Mouse (Mus musculus): ENCODE data around the gene Trim72.

Gene Trim72

DNA sequence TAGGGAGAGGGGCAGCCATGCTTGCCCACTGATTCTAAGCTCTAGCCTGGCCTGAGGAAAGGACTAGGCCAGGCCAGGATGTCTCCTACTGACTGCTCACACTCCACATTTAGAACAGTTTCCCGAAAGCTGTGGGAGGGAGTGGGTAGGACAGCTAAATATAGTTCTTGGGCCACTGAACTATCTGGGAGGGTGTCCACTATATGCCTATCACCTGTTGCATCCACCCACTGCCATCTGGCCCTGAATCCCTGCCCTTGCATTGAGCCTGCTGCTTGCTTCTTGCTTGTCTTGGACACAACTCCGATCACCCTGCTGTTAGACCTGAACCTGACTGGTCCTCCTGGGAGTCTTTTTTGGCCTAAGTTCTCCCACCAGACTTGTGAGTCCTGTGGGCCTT, at the start of gene Trim72:
Gene Trim72, plus strand, starts transcription at position 262 of the 400 bp plus-strand sequence.
- no peak for DNase-seq (ENCODE audit: low read depth in 1 of 2, low spot score in 2 of 2)

GRCm38 (mm10) chr7:127959364-127959763, 44.4 kb upstream of the Trim72 start:
- DNase-seq (ENCODE audit: low read depth in 1 of 2, low spot score in 2 of 2), result no peak

DNA sequence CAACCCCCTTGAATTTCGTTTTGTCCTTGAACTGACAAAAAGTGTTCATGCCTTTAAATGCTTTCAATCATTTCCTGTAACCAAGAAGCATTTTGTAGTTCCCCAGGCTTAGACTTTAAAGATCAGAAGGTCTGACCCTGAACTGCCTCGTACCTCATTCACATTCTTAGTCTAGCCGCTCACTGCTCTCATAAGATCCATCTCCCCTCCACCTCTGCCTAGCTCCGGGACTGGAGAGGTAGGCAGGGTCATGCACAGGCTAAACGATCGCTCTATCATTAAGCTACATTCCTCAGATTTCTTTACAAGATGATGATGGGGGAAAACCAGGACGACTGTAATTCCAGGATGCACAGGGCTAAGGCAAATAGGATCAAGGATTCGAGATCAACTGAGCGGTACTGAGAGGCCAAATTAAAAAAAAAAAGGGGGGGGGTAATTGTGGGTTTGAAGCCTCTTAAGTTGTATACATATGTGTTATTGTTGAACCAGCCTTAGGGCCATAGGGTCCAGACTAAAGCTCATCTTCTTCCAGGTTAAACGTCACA, 37.3 kb upstream of the Trim72 start:
- DNase-seq (ENCODE audit: low read depth in 1 of 2, low spot score in 2 of 2), result no peak

DNA sequence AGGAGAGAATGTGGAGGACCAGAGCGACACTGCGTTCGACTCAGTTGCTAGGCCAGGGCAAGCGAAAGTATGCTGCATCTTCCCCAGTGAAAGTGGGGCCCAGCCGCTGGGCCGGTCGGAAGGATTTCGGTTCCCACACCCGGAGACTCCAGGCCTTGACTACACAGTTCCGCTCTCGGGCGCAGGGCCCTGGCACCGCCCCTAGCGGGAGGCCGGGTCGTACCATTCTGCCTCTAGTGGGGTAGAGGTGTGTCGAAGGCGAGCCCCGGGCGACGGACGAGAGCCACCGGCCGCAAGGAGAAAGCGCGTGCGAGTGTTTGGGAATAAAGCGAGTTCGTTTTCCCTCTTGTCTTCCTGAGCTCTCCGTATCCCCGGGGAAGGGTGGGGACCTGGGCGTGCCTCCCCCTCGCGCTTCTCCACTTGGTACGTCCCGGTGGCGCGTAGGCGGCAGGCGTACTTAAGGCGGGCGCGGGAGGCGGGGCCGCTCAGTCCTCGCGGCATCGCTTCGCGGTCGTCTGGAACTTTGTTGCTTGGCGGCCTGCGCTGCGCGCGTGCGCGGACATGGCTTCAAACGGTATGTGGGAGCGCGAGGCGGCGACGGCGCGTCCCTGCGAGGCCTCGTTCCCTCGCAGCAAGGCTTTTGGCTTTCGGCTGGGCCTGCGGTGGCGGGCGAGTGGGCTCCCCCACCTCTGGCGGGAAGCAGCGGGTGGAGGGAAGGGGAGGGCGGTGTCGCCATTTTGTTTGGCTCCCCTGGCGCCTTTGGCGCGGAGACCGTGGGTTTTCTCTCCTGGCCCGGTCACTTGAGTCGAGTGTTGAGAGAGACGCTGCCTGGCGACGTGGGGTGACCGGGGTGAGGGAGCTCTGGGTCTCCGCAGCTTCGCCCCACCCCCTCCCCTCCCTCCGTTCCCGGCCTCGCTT, 36.5 kb upstream of the Trim72 start, which contains the start of gene Fus:
Gene Fus, plus strand, starts transcription at position 454 of the 918 bp plus-strand sequence.
- peak; percentile 90 to 96 for DNase-seq (ENCODE audit: low read depth in 1 of 2, low spot score in 2 of 2)

DNA sequence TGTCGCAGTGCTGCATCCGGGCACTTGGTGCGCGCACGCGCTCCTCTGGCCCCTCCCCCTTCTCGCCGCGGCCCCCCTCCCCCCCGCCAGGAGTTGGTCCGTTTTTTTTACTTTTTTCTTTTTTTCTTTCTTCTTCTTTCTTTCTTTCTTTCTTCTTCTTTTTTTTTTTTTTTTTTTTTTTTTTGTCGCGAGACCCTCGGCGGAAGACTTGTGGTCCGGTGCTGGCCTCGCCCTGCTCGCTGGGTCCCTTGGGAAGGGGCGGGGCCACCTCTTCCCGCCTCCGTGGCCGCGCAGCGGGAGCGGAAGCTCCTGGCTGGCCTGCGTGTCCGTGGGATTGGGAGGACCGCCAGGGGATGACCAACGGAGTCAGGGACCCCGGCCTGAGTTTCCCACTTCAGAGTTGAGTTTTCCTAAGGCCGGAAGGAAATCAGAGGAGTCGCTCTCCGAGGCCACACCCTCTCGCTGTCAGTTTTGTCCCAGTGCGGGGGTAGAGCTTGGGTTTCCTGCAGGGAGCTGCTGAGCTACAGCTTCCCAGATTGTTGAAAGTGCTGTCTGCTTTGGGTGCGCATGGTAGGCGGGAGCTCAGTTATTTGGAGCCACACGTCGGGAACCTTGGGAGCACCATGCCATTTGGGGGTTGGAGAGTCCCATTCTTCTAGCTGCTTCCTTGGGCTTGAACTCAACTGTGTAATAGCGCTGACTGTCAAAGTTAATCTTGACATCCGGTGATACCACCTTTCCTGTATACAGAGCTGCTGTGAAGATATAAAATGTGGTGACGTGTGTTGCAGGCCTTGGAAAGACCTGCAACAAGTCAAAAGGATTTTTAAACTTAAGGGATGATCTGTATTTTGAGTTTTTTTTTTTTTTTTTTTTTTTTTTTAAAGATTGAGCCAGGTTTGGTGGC, 35.6 kb upstream of the Trim72 start:
- peak in 1 of 2 experiments; percentile 7 for DNase-seq (ENCODE audit: low read depth in 1 of 2, low spot score in 2 of 2)

DNA sequence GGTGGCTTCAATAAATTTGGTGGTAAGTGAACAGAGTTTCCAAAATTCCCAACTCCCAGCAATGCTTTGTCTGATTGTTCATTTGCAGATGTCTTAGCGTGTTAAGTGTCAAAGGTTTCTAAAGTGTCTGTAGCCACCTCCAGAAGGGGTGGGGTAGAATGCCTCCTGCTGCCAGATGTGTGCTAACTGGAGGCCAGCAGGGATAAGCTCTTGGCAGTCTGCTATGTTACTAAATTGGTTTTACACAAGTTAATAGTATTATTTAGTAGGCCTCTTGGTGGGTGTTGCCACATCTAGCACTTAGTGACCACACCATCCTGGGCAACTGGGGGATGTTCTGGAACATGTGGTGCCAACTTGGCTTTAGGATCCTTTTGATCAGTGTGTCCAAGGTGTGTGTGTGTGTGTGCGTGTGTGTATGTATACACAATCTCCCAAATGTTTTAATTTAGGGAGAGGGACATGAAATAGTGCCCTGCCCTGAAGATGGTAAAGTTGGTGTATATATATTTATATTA, 29.3 kb upstream of the Trim72 start:
- DNase-seq (ENCODE audit: low read depth in 1 of 2, low spot score in 2 of 2), result no peak

GRCm38 (mm10) chr7:127978856-127979255, 24.9 kb upstream of the Trim72 start:
- no peak for DNase-seq (ENCODE audit: low read depth in 1 of 2, low spot score in 2 of 2)

- no peak for DNase-seq (ENCODE audit: low read depth in 1 of 2, low spot score in 2 of 2)
Observed at GRCm38 (mm10) chr7:127980606-127981005, 23.1 kb upstream of the Trim72 start.

- DNase-seq (ENCODE audit: low read depth in 1 of 2, low spot score in 2 of 2), result no peak
Observed at GRCm38 (mm10) chr7:127988904-127989303, 14.8 kb upstream of the Trim72 start.

GRCm38 (mm10) chr7:127991643-127992487, 11.9 kb upstream of the Trim72 start:
- peak; percentile 33 to 67 for DNase-seq (ENCODE audit: low read depth in 1 of 2, low spot score in 2 of 2)

DNA sequence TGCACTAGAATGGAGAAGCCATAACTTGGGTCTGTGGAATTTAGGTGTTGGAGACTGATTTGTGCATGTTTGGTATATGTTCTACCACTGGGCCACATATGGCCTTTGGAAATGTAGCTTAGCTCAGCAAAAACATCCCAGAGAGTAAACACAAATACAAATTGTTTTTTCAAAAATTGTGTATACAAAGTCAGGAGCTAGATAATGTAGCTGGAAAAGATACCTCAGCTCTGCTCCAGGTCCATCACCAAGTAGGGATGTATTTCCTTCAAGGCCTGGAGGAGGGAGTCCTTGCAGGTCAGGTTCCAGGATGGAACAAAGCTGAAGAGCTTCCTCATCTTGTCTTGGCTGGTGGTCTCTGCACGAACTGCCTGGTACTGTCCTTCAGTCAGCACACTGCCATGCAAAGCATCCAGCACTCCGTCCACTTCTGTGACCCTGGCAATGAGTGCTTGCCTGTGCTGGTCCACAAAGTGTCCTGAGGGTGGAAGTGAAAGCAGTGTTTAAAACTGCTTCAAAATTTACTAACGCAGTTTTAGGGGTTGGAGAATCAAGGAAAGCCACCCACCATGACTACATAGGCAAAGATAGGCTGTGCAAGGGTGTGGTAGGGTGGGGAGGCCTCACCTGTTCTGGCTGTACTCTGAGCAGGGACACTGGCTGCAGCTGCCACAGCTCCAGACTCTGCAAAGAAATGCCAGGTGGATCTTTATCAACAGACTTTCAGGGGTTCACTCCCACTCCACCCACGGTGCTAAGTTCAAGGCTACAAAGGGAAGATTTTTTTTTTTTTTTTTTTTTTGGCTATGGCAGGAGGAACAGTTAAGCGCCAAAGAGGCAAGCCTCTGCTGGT, 11.0 kb upstream of the Trim72 start:
- DNase-seq (ENCODE audit: low read depth in 1 of 2, low spot score in 2 of 2), result no peak

GRCm38 (mm10) chr7:127993341-127993977, 10.3 kb upstream of the Trim72 start, which contains the start of gene Pycard:
Pycard (minus strand) TSS chr7:127993867.
- DNase-seq (ENCODE audit: low read depth in 1 of 2, low spot score in 2 of 2), result peak; percentile 13 to 31

DNA sequence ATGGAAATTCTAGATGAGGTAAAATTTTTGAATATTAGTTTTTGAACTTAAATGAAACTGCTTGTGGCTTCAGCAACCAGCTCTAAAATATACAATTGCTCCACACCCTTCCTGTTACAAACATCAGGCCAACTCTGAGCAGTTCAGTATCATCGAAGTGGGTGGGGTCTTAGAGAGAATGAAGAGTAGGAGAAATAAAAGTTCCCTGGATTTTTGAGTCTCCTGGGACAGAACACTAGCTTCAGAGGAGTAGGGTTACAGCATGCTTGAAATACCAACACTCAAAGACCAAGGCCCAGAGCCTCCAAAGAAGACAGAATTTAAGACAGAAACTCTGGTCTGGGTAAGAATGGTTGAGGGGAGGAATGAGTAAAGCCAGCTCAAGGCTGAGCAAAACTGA, 4.3 kb upstream of the Trim72 start:
- no peak for DNase-seq (ENCODE audit: low read depth in 1 of 2, low spot score in 2 of 2)

GRCm38 (mm10) chr7:128000068-128000950, 3.4 kb upstream of the Trim72 start:
- no peak for DNase-seq (ENCODE audit: low read depth in 1 of 2, low spot score in 2 of 2)

GRCm38 (mm10) chr7:128003098-128003497, 651 bp upstream of the Trim72 start:
- no peak for DNase-seq (ENCODE audit: low read depth in 1 of 2, low spot score in 2 of 2)

DNA sequence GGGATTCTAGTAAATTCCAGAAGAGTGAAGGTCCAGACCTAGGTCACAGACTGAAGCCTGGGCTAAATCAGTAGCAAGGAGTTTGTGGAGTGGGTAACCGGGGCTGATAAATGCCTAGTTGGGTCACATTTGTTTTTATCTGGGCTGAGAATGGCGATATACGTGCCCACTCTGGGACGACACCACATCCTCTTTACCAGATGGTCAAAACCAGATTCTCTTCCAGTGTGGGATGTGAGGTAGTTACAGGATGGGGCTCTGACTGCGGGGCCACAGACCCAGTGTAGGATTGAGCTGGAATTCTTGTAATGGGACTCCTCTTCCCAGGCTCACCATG, 369 bp downstream of the Trim72 start:
- no peak for DNase-seq (ENCODE audit: low read depth in 1 of 2, low spot score in 2 of 2)

DNA sequence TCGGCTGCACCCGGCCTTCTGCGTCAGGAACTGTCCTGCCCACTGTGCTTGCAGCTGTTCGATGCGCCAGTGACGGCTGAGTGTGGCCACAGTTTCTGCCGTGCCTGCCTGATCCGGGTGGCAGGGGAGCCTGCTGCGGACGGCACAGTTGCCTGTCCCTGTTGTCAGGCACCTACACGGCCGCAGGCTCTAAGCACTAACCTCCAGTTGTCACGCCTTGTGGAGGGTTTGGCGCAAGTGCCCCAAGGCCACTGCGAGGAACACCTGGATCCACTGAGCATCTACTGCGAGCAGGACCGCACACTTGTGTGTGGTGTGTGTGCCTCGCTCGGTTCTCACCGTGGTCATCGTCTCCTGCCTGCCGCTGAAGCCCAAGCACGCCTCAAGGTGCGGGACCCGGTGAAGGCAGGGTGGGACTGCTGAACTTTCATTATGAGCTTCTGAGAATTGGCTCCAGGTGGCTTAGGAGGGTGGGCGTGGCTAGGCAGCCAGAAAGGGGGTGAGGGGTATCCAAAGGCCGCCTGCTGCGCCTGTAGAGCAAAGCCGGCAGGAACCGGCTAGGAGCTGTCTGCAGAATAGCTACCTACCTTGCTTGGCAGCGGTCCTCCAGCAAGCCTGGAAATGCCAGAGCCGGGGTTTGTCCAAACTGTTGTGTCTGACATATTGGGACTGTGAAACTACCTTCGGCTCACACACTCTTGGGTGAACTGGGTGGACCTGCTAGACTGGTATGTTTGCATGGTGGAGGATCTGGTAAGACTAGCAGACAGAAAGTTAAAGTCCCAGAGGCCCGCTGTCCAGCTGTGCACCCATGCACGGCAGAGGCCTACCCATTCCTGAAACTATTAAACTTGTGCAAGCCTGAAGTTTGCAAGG, 976 bp downstream of the Trim72 start:
- no peak for DNase-seq (ENCODE audit: low read depth in 1 of 2, low spot score in 2 of 2)
